Mouse (Mus musculus): ENCODE data around the gene Ptcd3.

DNA sequence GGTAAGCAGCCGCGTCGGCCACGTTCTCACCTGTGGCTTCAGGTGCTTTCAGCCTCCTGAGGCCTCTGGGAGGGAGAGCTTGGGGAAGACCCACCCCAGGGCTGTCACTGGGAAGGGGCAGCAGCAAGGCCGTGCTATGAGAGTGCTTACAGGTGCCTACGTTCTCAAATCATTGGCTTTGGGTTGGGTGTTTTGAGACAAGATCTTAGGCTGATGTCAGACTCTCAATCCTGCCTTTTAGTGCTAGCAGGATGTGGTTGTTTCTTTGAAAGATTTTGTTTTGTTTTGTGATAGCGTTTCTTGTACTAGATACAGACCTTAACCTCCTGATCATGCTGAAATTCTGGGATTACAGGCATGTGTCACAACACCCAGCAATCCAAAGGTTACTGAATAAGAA, 12.2 kb upstream of the Ptcd3 start:
- TF ChIP-seq POLR2A (IDR thresholded peaks at IDR 0.05; ENCODE audit: extremely low read depth, insufficient read depth, low read length) (no peak), CTCF (IDR thresholded peaks at IDR 0.05; ENCODE audit: extremely low read depth, insufficient read depth, low read length) (no peak)
